Comparison of ENCODE assay signal across 8 mouse cellular contexts in the genomic region with DNA sequence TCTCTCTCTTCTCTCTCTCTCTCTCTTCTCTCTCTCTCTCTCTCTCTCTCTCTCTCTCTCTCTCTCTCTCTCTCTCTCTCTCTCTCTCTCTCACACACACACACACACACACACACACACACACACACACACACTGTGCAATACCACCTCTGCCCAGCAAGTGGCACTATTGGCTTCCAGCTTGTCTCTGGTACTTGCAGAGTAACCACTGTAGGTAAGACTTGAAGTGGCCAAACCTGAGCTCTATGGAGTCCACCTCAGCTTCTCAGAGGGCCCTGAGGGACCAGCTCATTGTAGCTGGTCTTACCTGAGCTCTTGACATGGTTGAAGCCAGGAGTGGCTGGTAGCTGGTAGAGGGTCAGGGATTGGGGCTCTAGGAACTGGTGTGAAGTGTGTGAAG. TPM values are rescaled to one million over a fixed set of nuclear protein-coding genes. Genes with fewer than 3 reads are reported as not detected.
DNase-seq lines count a peak whose midpoint lies in the region; ATAC-seq and TF ChIP-seq lines count a peak whose summit lies in the region.
"Not testable (repeated sequence)": the region's sequence is repeated elsewhere in the genome, so short reads cannot be mapped to it uniquely, and the experiment has no call there.

No protein-coding gene starts in this region.

- not testable (repeated sequence) for H3K9ac ChIP-seq in forebrain, embryonic 11.5 days (ENCODE audit: low read length)

- not testable (repeated sequence) for H3K9me3 ChIP-seq in forebrain, embryonic 11.5 days (ENCODE audit: control insufficient read depth, low read length); hindbrain, embryonic 10.5 days

- not testable (repeated sequence) for TF ChIP-seq POLR2A in lung, adult 2 months (IDR thresholded peaks at IDR 0.05; ENCODE audit: borderline replicate concordance, extremely low read depth, low read depth, low read length)

- TF ChIP-seq CTCF in lung, adult 2 months (IDR thresholded peaks at IDR 0.05; ENCODE audit: insufficient read depth, low read length) = peak; percentile 36; the same call in 1 of the 2 replicates

- H3K27ac ChIP-seq in forebrain, embryonic 11.5 days (ENCODE audit: low read depth, low read length); hindbrain, embryonic 10.5 days: not testable (repeated sequence)

- not testable (repeated sequence) for ATAC-seq in forebrain, embryonic 11.5 days (replicated peaks; ENCODE audit: low FRiP score)

- H3K4me2 ChIP-seq in forebrain, embryonic 11.5 days (ENCODE audit: low read depth, low read length, severe bottlenecking) = not testable (repeated sequence)

- H3K36me3 ChIP-seq in forebrain, embryonic 11.5 days (ENCODE audit: control insufficient read depth, insufficient read depth, low read length); hindbrain, embryonic 10.5 days: not testable (repeated sequence)

- peak; percentile 43 for DNase-seq in MN1 (ENCODE audit: low spot score)
- DNase-seq in cerebellum, adult 11-12 months = peak; percentile 72
- DNase-seq in forebrain, embryonic 11.5 days (ENCODE audit: low spot score) = peak; percentile 76
- peak; percentile 66 for DNase-seq in hindbrain, embryonic 10.5 days (ENCODE audit: low spot score)
- peak; percentile 33 to 68 for DNase-seq in layer of hippocampus, adult 8-10 months (ENCODE audit: low spot score in 2 of 2)
- peak; percentile 29 for DNase-seq in lung, adult 2 months
- DNase-seq in retina, embryonic 14.5 days (ENCODE audit: low spot score) = peak; percentile 80
- peak; percentile 42 to 52 for DNase-seq in thymus, postnatal 36 days

- H3K27me3 ChIP-seq in forebrain, embryonic 11.5 days (ENCODE audit: control insufficient read depth, insufficient read depth, low read length); hindbrain, embryonic 10.5 days (ENCODE audit: insufficient read depth, poor library complexity, severe bottlenecking): not testable (repeated sequence)

- H3K4me3 ChIP-seq in forebrain, embryonic 11.5 days (ENCODE audit: low read depth, low read length); hindbrain, embryonic 10.5 days; lung, adult 2 months (replicated peaks; ENCODE audit: extremely low read depth, low read depth, low read length): not testable (repeated sequence)

- H3K4me1 ChIP-seq in forebrain, embryonic 11.5 days (replicated peaks; ENCODE audit: control insufficient read depth, insufficient read depth, low read length); hindbrain, embryonic 10.5 days (replicated peaks); lung, adult 2 months (ENCODE audit: control insufficient read depth, insufficient read depth, low read length): not testable (repeated sequence)

RNA-seq across cellular contexts. Expression of a gene that starts 27.7 kb away (rescaled TPM):
- not detected in 2 replicates for polyA plus RNA-seq in forebrain, embryonic 11.5 days (2014; fragmentation: Nextera tagmentation; extraction: Ambion mirVana)
- 0.08 and 0.15 TPM in 2 replicates for polyA plus RNA-seq in hindbrain, embryonic 10.5 days (2016; fragmentation: Nextera tagmentation; extraction: Ambion mirVana)
- under 1 TPM; 0.14 to 0.61 (median 0.37) TPM for total RNA-seq in layer of hippocampus, adult 8-10 months (2022)
- 0.19 and 0.33 TPM in 2 replicates for polyA plus RNA-seq in lung, adult 2 months (2012; rRNA removed)

Comparison
In these comparisons a context has a peak if more than half of its experiments do, and no peak if none do; other contexts are left out.
1. DNase-seq: peak in every context shown above with its lines; median percentile 80 in retina, embryonic 14.5 days; 76 in forebrain, embryonic 11.5 days; 72 in cerebellum, adult 11-12 months; 66 in hindbrain, embryonic 10.5 days; 50 in layer of hippocampus, adult 8-10 months; 47 in thymus, postnatal 36 days; 43 in MN1; 29 in lung, adult 2 months.